Mouse (Mus musculus): Measurements from ENCODE around the gene Jade2. TPM values are rescaled to one million over a fixed set of nuclear protein-coding genes. Genes with fewer than 3 reads are reported as not detected.
A peak's percentile ranks its signal among the peaks of the same experiment; 100 is the strongest.

The Jade2 gene
- total and polyA plus RNA-seq, 3 experiments: 25.6 to 60.1 (median 58.2) TPM

- TF ChIP-seq RAD21 (IDR thresholded peaks at IDR 0.05; ENCODE audit: low read depth, low read length) (peak; percentile 19), KAT2A (IDR thresholded peaks at IDR 0.05; ENCODE audit: insufficient replicate concordance, low read length) (0 out of 2 replicates have a peak, but pooled peaks have one; percentile 38), SMC3 (IDR thresholded peaks at IDR 0.05; ENCODE audit: low read depth, low read length) (peak; percentile 43; the same call in 1 of the 2 replicates), ETS1 (conservative IDR thresholded peaks at IDR 0.05; ENCODE audit: low read depth, low read length) (peak; percentile 85), JUN (IDR thresholded peaks at IDR 0.05; ENCODE audit: insufficient read depth, low read depth, low read length) (no peak), EP300 (IDR thresholded peaks at IDR 0.05; ENCODE audit: low read length) (peak; percentile 86), USF1 (IDR thresholded peaks at IDR 0.05; ENCODE audit: low read depth, low read length) (no peak), TCF12 (IDR thresholded peaks at IDR 0.05; ENCODE audit: low read depth, low read length) (peak; percentile 95), ZNF384 (IDR thresholded peaks at IDR 0.05; ENCODE audit: low read depth, low read length) (no peak)
Measured at GRCm38 (mm10) chr11:51843168-51843567, 14.3 kb downstream of the Jade2 start (continued).

- Histone ChIP-seq H3K27ac (ENCODE audit: insufficient read depth, low read depth) (peak overlapping the region; percentile 66; the same call in 1 of the 2 replicates), H3K79me2 (replicated peaks; ENCODE audit: control insufficient read depth, extremely low read depth, insufficient read depth, poor library complexity, severe bottlenecking) (peaks cover 57% of the 10 kb centered on the region), H3K9me3 (replicated peaks; ENCODE audit: low read length) (peaks cover 6% of the 10 kb centered on the region), H3K9ac (ENCODE audit: insufficient read depth, low read depth) (no peak overlapping the region), H3K4me1 (ENCODE audit: control insufficient read depth in 1 of 2, insufficient read depth in 2 of 2) (peaks cover 67 to 98% of the 10 kb centered on the region in 2 experiments), H3K36me3 (replicated peaks in 1 of 2; ENCODE audit: control insufficient read depth in 1 of 2, insufficient read depth in 1 of 2, low read length in 1 of 2) (peaks cover 51 to 80% of the 10 kb centered on the region in 2 experiments), H3K4me3 (replicated peaks in 1 of 3; ENCODE audit: low read depth in 2 of 3, low read length in 2 of 3, poor library complexity in 1 of 3) (no peak overlapping the region), H3K4me2 (ENCODE audit: insufficient read depth, low read depth, poor library complexity, severe bottlenecking) (no peak overlapping the region), H3K27me3 (replicated peaks) (no peaks in the 10 kb centered on the region)
- dilution Hi-C loops (cut with MboI; ENCODE audit: extremely low pct_ligation_motif_present, extremely low pct_unique_long_range_greater_than_20kb, low sequenced_read_pairs) (no loop called here), in situ Hi-C loops (cut with MboI; ENCODE audit: low pct_ligation_motif_present, low pct_unique_long_range_greater_than_20kb, low sequenced_read_pairs) (no loop called here)
- TF ChIP-seq KAT2A (IDR thresholded peaks at IDR 0.05; ENCODE audit: insufficient replicate concordance, low read length) (no peak), USF1 (IDR thresholded peaks at IDR 0.05; ENCODE audit: low read depth, low read length) (no peak), NELFE (IDR thresholded peaks at IDR 0.05; ENCODE audit: low read depth, low read length) (no peak), EP300 (IDR thresholded peaks at IDR 0.05; ENCODE audit: low read length) (no peak), MEF2A (IDR thresholded peaks at IDR 0.05; ENCODE audit: borderline replicate concordance, low read depth, low read length) (no peak)
- DNase-seq (ENCODE audit: extremely low read depth): no peak
Measured at GRCm38 (mm10) chr11:51841149-51841548, 16.3 kb downstream of the Jade2 start.

GRCm38 (mm10) chr11:51840657-51841056 lies 16.8 kb downstream of the Jade2 start:
- no peak overlapping the region for H3K9ac ChIP-seq (ENCODE audit: insufficient read depth, low read depth)
- dilution Hi-C loops (cut with MboI; ENCODE audit: extremely low pct_ligation_motif_present, extremely low pct_unique_long_range_greater_than_20kb, low sequenced_read_pairs): no loop called here

More at GRCm38 (mm10) chr11:51840657-51841056, 16.8 kb downstream of the Jade2 start:
- no peak for DNase-seq (ENCODE audit: extremely low read depth)
- Histone ChIP-seq H3K79me2 (replicated peaks; ENCODE audit: control insufficient read depth, extremely low read depth, insufficient read depth, poor library complexity, severe bottlenecking) (peaks cover 59% of the 10 kb centered on the region), H3K4me2 (ENCODE audit: insufficient read depth, low read depth, poor library complexity, severe bottlenecking) (no peak overlapping the region), H3K4me1 (ENCODE audit: control insufficient read depth in 1 of 2, insufficient read depth in 2 of 2) (peaks cover 68 to 98% of the 10 kb centered on the region in 2 experiments), H3K27ac (ENCODE audit: insufficient read depth, low read depth) (peak overlapping the region; percentile 66), H3K9me3 (replicated peaks; ENCODE audit: low read length) (peaks cover 6% of the 10 kb centered on the region), H3K36me3 (replicated peaks in 1 of 2; ENCODE audit: control insufficient read depth in 1 of 2, insufficient read depth in 1 of 2, low read length in 1 of 2) (peaks cover 50 to 80% of the 10 kb centered on the region in 2 experiments), H3K27me3 (replicated peaks) (no peaks in the 10 kb centered on the region), H3K4me3 (replicated peaks in 1 of 3; ENCODE audit: low read depth in 2 of 3, low read length in 2 of 3, poor library complexity in 1 of 3) (no peak overlapping the region)
- in situ Hi-C loops (cut with MboI; ENCODE audit: low pct_ligation_motif_present, low pct_unique_long_range_greater_than_20kb, low sequenced_read_pairs): no loop called here
- no peak for TF ChIP-seq IRF4 (IDR thresholded peaks at IDR 0.05; ENCODE audit: low read depth, low read length)
- no peak for TF ChIP-seq MEF2A (IDR thresholded peaks at IDR 0.05; ENCODE audit: borderline replicate concordance, low read depth, low read length)
- no peak for TF ChIP-seq CHD2 (IDR thresholded peaks at IDR 0.05; ENCODE audit: low read length)
- TF ChIP-seq MAFK (IDR thresholded peaks at IDR 0.05; ENCODE audit: insufficient replicate concordance, low read length): no peak
- TF ChIP-seq CTCF (conservative IDR thresholded peaks at IDR 0.05 in 1 of 2, IDR thresholded peaks at IDR 0.05 in 1 of 2; ENCODE audit: low read depth in 2 of 2, low read length in 2 of 2): no peak
- no peak for TF ChIP-seq ZC3H11A (IDR thresholded peaks at IDR 0.05; ENCODE audit: low read depth, low read length)
- TF ChIP-seq POLR2AphosphoS2 (IDR thresholded peaks at IDR 0.05; ENCODE audit: low read depth, low read length): no peak
- TF ChIP-seq RCOR1 (conservative IDR thresholded peaks at IDR 0.05; ENCODE audit: low read depth, low read length): no peak
- TF ChIP-seq MXI1 (IDR thresholded peaks at IDR 0.05; ENCODE audit: low read depth, low read length): no peak
- no peak for TF ChIP-seq CHD1 (IDR thresholded peaks at IDR 0.05; ENCODE audit: low read depth, low read length)
- TF ChIP-seq UBTF (IDR thresholded peaks at IDR 0.05; ENCODE audit: low read depth, low read length): no peak
- no peak for TF ChIP-seq POLR2A (IDR thresholded peaks at IDR 0.05; ENCODE audit: low read depth, low read length)
- TF ChIP-seq BHLHE40 (IDR thresholded peaks at IDR 0.05; ENCODE audit: low read depth, low read length): no peak
